Mouse (Mus musculus) ovary, adult 2 months (tissue): ENCODE results near the gene Ccdc96. TPM values are rescaled to one million over a fixed set of nuclear protein-coding genes. Genes with fewer than 3 reads are reported as not detected.

Experiments used
- polyA plus RNA-seq: library from polyadenylated mRNA; depleted of rRNA; stranded (reverse); fragments of >200 nt; gene quantifications from 2 replicates; pipeline ENCODE4 v1.2.3, GENCODE M21; 2012; rRNA removed

The Ccdc96 gene
- 0.48 and 0.96 TPM in 2 replicates for polyA plus RNA-seq

GRCm38 (mm10) chr5:36484171-36484990, at the start of gene Ccdc96, which contains the start of gene Tada2b:
Gene Ccdc96 (plus strand): TSS chr5:36484588.
Gene Tada2b (minus strand): TSS chr5:36484285.

DNA sequence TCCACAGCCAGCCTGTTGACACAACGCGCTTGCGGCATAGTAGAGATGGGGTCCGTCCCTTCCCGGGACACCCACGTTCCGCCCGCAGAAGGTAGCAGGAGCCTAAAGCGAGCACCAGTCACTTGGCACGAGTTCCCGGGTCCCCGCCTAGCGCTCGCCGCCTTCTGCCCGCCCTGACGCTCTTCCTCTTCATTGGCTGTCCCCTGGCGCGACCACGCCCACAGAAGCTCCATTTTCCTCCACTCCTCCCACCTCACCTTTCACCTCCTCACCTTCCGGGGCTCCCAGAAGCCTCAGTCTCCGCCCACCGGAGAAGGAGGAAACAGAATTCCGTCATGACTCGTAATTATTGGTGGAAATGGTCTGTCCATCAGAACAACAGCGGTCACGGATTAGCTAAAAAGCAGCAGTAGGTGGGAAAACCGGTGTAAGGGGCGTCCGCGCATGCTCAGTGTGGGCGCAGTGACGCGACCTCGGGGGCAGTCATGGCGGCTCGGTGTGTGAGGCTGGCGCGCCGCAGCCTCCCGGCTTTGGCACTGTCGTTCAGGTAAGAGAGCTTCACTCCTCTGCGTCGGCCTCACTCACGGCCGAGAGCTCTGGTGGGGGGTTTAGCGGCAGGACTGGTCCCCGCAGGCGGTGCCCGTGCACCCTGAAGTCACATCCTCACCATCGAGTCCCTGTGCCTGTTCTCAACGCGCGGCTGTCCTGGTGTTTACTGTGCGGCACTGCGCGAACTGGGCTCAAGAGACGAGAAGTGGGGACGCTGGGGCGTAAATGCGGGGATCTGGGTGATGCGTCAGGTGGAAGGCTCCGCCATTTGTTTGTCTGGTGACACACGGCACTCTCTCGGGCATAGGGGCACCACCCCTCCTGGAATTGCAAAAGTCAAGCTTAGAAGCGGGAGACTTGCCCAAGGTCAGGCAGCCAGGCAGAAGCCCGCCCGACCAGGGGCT, 19.4 kb upstream of the Ccdc96 start, which contains the start of gene Grpel1:
Gene Grpel1 (plus strand): TSS at position 290 of the 953 bp plus-strand sequence.

Other genes with a start within 250 kb of the Ccdc96 start
- 32.3 and 32.4 TPM in 2 replicates for gene Sorcs2, start 86.4 kb upstream of the Ccdc96 start, polyA plus RNA-seq
- 16.2 TPM in 2 replicates for gene Grpel1, start 19.6 kb upstream of the Ccdc96 start, polyA plus RNA-seq
- gene Tada2b, start 303 bp upstream of the Ccdc96 start, polyA plus RNA-seq: 18.2 and 19.5 TPM in 2 replicates
- 25.6 and 38.8 TPM in 2 replicates for gene Tbc1d14, start 108.7 kb downstream of the Ccdc96 start, polyA plus RNA-seq
- gene D5Ertd579e, start 211.4 kb downstream of the Ccdc96 start, polyA plus RNA-seq: 16.0 and 16.9 TPM in 2 replicates